ENCODE assay signal across 24 mouse cellular contexts in genomic region chr1:144626421-144626820, GRCm38 (mm10). TPM values are rescaled to one million over a fixed set of nuclear protein-coding genes. Genes with fewer than 3 reads are reported as not detected.
"Had no signal": no experiment of that assay in that cellular context is flagged by ENCODE, and none has a peak within 500 bp of the region (broad histone marks: within the 10 kb centered on the region; RNA-seq: fewer than 3 reads in every experiment).

No protein-coding gene starts in this region.

- H3K9me3 ChIP-seq: neural tube, embryonic 13.5 days; neural tube, embryonic 15.5 days; stomach, embryonic 15.5 days had no signal

- H3K4me2 ChIP-seq: neural tube, embryonic 13.5 days; neural tube, embryonic 15.5 days; stomach, embryonic 15.5 days had no signal

- DNase-seq: retina, postnatal 1 day; right cerebral cortex, adult 18-20 months; right cerebral cortex, postnatal 14 days; right cerebral cortex, postnatal 25 days; right cerebral cortex, postnatal 4 days; spleen, adult 18-20 months; thymus, adult 18-20 months; thymus, adult 2 months; thymus, postnatal 14 days; thymus, postnatal 25 days; thymus, postnatal 36 days; thymus, postnatal 4 days had no signal

- H3K9ac ChIP-seq: neural tube, embryonic 13.5 days; neural tube, embryonic 15.5 days; stomach, embryonic 15.5 days had no signal

- H3K4me1 ChIP-seq: neural tube, embryonic 13.5 days; neural tube, embryonic 15.5 days; stomach, embryonic 15.5 days had no signal

- H3K27ac ChIP-seq: neural tube, embryonic 13.5 days; neural tube, embryonic 15.5 days; stomach, embryonic 15.5 days; stomach, postnatal 0 days had no signal

- H3K27me3 ChIP-seq: neural tube, embryonic 13.5 days; neural tube, embryonic 15.5 days; stomach, embryonic 15.5 days had no signal

- H3K4me3 ChIP-seq: neural tube, embryonic 13.5 days; neural tube, embryonic 15.5 days; stomach, embryonic 15.5 days had no signal

- H3K36me3 ChIP-seq: neural tube, embryonic 13.5 days; neural tube, embryonic 15.5 days; stomach, embryonic 15.5 days had no signal

RNA-seq across cellular contexts. Expression of gene Rgs21, which starts 59.0 kb away (rescaled TPM):
- total RNA-seq: neutrophil, adult 5-6 weeks had no signal
- polyA plus RNA-seq: neural tube, embryonic 13.5 days; neural tube, embryonic 14.5 days; neural tube, embryonic 15.5 days; small intestine, adult 2 months; spleen, adult 2 months; stomach, embryonic 14.5 days; stomach, embryonic 15.5 days; stomach, embryonic 16.5 days; stomach, postnatal 0 days; testis, adult 2 months; thymus, adult 2 months; urinary bladder, adult 2 months had no signal
